ENCODE assay signal across 14 mouse cellular contexts in the genomic region with DNA sequence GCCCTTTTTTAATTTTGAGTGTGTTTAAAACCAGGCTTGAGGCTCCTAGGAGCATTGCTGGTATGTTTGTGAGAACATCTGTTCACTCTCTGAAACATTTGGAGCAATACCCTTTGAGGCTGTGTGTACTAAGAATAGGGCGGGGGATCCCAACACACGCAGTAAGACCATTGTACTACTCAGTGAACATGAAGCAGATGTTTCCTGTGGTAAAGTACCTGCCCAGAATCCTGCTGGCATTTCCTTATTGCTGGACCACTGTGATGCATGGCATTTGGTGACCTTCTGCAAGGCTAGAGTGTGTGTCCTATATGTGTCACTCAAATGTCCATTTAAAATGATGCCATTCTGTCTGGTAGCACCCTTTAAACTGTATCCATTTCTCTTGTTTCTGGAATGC.
"Had no signal": no experiment of that assay in that cellular context is flagged by ENCODE, and none has a peak within 500 bp of the region (broad histone marks: within the 10 kb centered on the region; RNA-seq: fewer than 3 reads in every experiment).

No protein-coding gene starts in this region.

- H3K4me2 ChIP-seq: kidney, embryonic 15.5 days; limb, embryonic 13.5 days; liver, embryonic 12.5 days; liver, embryonic 15.5 days; midbrain, embryonic 11.5 days had no signal

- ATAC-seq: intestine, postnatal 0 days; liver, embryonic 12.5 days had no signal

- DNase-seq: kidney, adult 8-10 months; kidney, postnatal 36 days; liver; lung, postnatal 36 days; midbrain, embryonic 14.5 days; thymus, adult 18-20 months; thymus, postnatal 36 days had no signal

- H3K9ac ChIP-seq: kidney, embryonic 15.5 days; limb, embryonic 13.5 days; liver, embryonic 12.5 days; liver, embryonic 15.5 days had no signal

- H3K27me3 ChIP-seq: kidney, embryonic 15.5 days; limb, embryonic 13.5 days; liver, embryonic 12.5 days; liver, embryonic 15.5 days had no signal

- H3K4me1 ChIP-seq: kidney, embryonic 15.5 days; limb, embryonic 10.5 days; limb, embryonic 13.5 days; liver, embryonic 15.5 days had no signal

- H3K4me3 ChIP-seq: kidney, embryonic 15.5 days; limb, embryonic 10.5 days; limb, embryonic 13.5 days; liver, embryonic 12.5 days; liver, embryonic 15.5 days had no signal

- H3K27ac ChIP-seq: kidney, embryonic 15.5 days; limb, embryonic 10.5 days; limb, embryonic 13.5 days; liver, embryonic 12.5 days; liver, embryonic 15.5 days had no signal

- H3K36me3 ChIP-seq: kidney, embryonic 15.5 days; limb, embryonic 10.5 days; limb, embryonic 13.5 days; liver, embryonic 12.5 days; liver, embryonic 15.5 days had no signal

- H3K9me3 ChIP-seq: kidney, embryonic 15.5 days; limb, embryonic 10.5 days; limb, embryonic 13.5 days; liver, embryonic 12.5 days; liver, embryonic 15.5 days had no signal
